Mouse (Mus musculus) CD4-positive, CD25-positive, alpha-beta regulatory T cell, adult 2 months (primary cell): ENCODE measurements at regions not wholly inside any gene's neighbourhood (a gene's known extent, or its start where the extent isn't known, plus 50 kb on each side); places are given as distances from the start of the nearest gene placed in this dataset.

Experiments
- DNase-seq: peaks from one replicate; pipeline ENCODE4 v3.0.0-alpha.2; 2012; ENCODE audit warnings: low read depth, low spot score

DNA sequence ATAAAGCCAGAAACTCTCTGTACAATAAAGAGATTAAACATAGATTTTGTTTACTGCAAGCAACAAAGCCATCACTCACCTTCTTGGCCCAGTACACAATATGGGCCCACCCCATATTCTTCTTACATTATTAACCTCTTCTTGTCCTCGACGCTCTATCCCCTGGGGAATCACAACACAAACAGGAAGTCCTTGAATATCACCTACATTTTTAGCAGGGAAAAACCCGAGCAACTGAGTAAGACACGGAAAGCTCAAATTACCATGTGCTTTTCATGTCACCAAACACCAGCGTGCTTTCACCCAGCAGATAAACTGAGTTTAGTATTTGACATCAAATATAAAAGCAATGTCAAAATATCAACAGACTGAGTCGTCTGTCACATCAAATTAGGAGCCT, 179.7 kb downstream of the Parm1 start:
- DNase-seq = no peak

DNA sequence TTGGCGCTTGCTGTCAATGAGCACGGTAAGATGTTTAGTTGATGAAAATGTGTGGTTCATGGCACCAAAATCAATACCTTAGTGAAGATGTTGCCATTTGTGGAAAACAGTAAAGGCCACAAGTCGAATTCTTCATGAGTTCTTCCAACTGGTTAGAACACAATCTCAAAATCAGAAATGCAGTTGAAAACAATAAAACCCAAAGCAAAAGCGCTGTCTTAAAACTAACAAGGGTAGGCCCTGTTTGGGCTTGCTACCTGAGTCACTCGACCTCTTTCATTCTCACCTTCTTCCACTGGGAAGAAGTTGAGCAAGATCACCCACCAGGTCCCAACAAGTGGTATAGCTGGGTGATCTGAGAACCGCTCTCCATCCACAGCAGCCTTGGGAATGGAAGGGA, 179.1 kb downstream of the Parm1 start:
- no peak for DNase-seq

DNA sequence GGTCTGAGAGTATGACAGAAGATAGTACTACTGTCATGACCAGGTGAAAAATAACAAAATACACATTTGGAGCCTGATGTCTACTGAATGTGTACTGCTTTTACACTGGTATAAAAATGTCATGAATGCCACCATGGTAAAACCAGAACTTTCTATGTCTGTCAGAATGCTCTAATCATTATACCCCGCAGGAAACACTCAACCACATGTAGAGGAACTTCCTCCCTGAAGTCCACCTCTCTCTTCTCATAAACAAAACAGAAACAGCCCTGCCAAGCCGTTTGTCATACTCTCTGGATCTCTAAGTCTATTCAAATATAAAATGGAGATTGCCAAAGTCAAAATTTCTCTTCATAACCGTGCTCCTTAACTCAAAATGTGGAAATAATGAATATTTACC, 178.2 kb downstream of the Parm1 start:
- no peak for DNase-seq

DNA sequence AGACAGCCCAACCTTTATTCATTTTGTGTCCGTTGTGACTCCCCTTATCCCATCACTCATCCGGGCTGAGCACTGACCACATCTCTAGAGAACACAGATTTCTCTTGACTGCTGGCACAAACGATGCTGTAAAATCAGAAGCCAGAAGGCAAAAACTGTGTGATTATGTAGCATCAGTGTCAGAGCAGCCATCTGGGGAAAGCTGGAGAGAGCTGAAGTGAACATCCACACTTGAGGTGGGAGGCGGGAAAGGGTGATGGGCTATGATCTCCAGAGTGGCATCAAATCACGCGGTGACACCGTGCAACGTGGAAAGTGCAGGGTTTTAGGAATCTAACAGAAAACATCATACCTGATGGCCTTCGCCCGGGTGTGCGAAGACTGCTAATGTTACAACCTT, 175.9 kb downstream of the Parm1 start:
- DNase-seq = no peak

DNA sequence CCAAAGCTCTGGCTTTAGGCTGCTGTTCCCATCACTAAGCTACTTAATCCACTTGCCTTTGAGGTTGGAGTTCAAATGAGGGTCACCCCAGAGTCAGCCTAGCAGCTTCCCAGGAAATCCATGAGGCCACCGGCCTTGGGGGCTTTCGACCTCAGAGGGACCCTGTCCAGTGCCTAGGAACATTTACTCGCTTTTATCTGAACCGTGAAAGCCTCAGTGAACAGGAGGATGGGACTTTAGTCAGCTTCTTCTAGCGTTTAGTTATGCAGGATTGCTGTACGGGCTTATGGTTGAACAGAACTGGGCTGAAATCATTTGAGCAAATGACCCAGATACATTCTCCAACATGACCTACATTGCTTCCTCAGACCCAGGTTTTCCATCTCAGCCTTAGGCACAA, 174.9 kb downstream of the Parm1 start:
- DNase-seq = no peak

DNA sequence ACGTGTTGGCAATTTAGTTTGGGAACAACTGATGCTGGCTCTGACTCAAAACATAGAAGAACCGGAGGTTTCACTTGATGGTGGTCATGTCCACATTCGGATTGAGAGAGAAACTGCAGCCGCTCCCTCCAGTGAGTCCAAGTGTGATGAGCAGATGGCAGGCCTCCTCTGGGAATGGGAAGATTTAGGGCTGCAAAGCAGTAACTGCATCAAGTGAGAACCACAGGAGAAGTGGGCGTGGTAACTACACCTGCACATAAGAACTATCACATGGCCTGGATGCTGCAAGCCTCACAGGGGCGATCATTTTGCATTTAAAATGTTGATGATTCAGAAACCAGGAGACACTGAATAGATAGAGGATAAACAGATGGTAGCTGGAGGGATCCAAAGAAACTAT, 161.3 kb downstream of the Parm1 start:
- DNase-seq = no peak
